9 mouse cellular contexts compared by ENCODE assay signal in the genomic region with DNA sequence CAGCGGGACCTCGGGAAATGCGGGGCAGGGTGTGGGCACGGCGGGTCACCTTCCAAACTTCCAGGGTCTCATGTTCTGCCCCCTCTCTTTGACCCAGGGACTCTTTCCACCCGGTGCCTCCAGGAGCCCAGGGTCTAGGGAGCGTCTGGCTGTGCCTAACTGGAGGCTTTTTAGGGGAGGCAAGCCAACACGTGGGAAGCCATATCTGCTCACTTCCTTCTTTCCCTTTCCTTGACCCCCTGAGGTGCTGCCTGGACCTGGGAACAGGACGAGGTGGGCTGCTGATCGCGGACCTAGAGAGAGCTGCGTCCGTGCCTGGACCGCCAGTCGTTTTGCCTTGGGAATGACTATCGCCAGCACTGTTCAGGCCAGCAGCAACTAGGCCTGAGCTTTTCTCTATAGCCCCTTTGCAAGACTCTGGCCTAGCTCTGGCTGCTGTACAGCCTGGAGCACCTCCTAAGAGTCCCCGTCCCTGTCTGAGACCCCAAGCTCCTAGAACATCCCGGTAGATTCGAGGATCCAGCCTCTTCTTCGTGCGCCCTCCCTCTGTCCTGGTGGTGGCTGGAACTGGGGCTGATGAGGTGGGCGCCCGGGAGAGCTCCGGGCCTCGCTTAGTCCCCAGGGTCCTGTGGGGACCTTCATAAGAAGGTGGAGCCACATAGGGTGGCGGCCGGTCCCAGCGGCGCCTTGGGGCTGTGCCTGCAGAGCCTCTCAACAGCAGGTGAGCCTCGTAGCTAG. TPM values are rescaled to one million over a fixed set of nuclear protein-coding genes. Genes with fewer than 3 reads are reported as not detected.
DNase-seq lines count a peak whose midpoint lies in the region; ATAC-seq and TF ChIP-seq lines count a peak whose summit lies in the region.
"Had no signal": no experiment of that assay in that cellular context is flagged by ENCODE, and none has a peak within 500 bp of the region (broad histone marks: within the 10 kb centered on the region; RNA-seq: fewer than 3 reads in every experiment).

No protein-coding gene starts in this region.

- ATAC-seq in forebrain, embryonic 14.5 days = no peak
- ATAC-seq in liver, embryonic 14.5 days (ENCODE audit: insufficient read depth) = peak; percentile 12; the same call in 1 of the 2 replicates

- H3K9ac ChIP-seq in forebrain, embryonic 14.5 days (ENCODE audit: low read length) = no peak overlapping the region
- H3K9ac ChIP-seq in liver, embryonic 14.5 days (replicated peaks) = no peak overlapping the region

- peaks cover 88% of the 10 kb centered on the region for H3K27me3 ChIP-seq in E14TG2a.4 (ENCODE audit: insufficient read depth, low read length)
- H3K27me3 ChIP-seq in forebrain, embryonic 14.5 days (replicated peaks; ENCODE audit: control insufficient read depth, insufficient read depth, low read length) = peaks cover 95% of the 10 kb centered on the region
- H3K27me3 ChIP-seq in liver, embryonic 14.5 days (ENCODE audit: control insufficient read depth, insufficient read depth, low read length) = peaks cover 87% of the 10 kb centered on the region

- no peak for TF ChIP-seq EP300 in liver, embryonic 14.5 days (IDR thresholded peaks at IDR 0.05; ENCODE audit: low read depth)

- peak; percentile 13 for DNase-seq in gastrocnemius, postnatal 10 days
- no peak for DNase-seq in gastrocnemius, postnatal 14 days
- DNase-seq in forebrain, embryonic 14.5 days (ENCODE audit: low spot score) = no peak
- DNase-seq in liver, embryonic 14.5 days (ENCODE audit: low read depth in 3 of 3, low spot score in 3 of 3) = no peak
- no peak for DNase-seq in urinary bladder, postnatal 10 days (ENCODE audit: low spot score)
- DNase-seq in cerebellum, postnatal 14 days = no peak
- DNase-seq in adrenal gland, postnatal 14 days = no peak

- no peak overlapping the region for H3K27ac ChIP-seq in forebrain, embryonic 14.5 days (ENCODE audit: low read depth, low read length)
- no peak overlapping the region for H3K27ac ChIP-seq in liver, embryonic 14.5 days

- peaks cover 56% of the 10 kb centered on the region for H3K4me1 ChIP-seq in E14TG2a.4 (replicated peaks; ENCODE audit: low read depth, low read length)
- peaks cover 6% of the 10 kb centered on the region; the same call in 1 of the 2 replicates for H3K4me1 ChIP-seq in forebrain, embryonic 14.5 days (ENCODE audit: control insufficient read depth, insufficient read depth, low read length)
- no peaks in the 10 kb centered on the region; a peak in 1 of 4 replicates for H3K4me1 ChIP-seq in liver, embryonic 14.5 days (replicated peaks; ENCODE audit: control insufficient read depth in 2 of 2, insufficient read depth in 2 of 2, low read length in 1 of 2)

- H3K4me2 ChIP-seq in forebrain, embryonic 14.5 days (ENCODE audit: low read length) = peak overlapping the region; percentile 76; the same call in 1 of the 2 replicates
- H3K4me2 ChIP-seq in liver, embryonic 14.5 days (ENCODE audit: low read depth) = peak overlapping the region; percentile 46

- TF ChIP-seq CTCF in E14TG2a.4 (conservative IDR thresholded peaks at IDR 0.05; ENCODE audit: low read length) = no peak
- no peak; the same call in 1 of the 2 replicates for TF ChIP-seq CTCF in liver, embryonic 14.5 days (IDR thresholded peaks at IDR 0.05; ENCODE audit: low read depth)

- H3K4me3 ChIP-seq in E14TG2a.4 (replicated peaks; ENCODE audit: low read length) = peak overlapping the region; percentile 72
- peak overlapping the region; percentile 37 for H3K4me3 ChIP-seq in forebrain, embryonic 14.5 days (ENCODE audit: low read depth, low read length)
- peak overlapping the region in 1 of 2 experiments; percentile 31; a peak in 1 of 4 replicates for H3K4me3 ChIP-seq in liver, embryonic 14.5 days (ENCODE audit: insufficient read depth in 1 of 2, low read depth in 2 of 2, low read length in 2 of 2)

- H3K9me3 ChIP-seq in E14TG2a.4 (ENCODE audit: low read length) = no peaks in the 10 kb centered on the region
- no peaks in the 10 kb centered on the region for H3K9me3 ChIP-seq in forebrain, embryonic 14.5 days (replicated peaks; ENCODE audit: control insufficient read depth, low read length)
- no peaks in the 10 kb centered on the region for H3K9me3 ChIP-seq in liver, embryonic 14.5 days (ENCODE audit: control insufficient read depth, low read length)

- 2% methylated on average over 30 of the region's 30 CpGs for WGBS in forebrain, embryonic 14.5 days
- 12% methylated on average over 30 of the region's 30 CpGs for WGBS in liver, embryonic 14.5 days (ENCODE audit: insufficient replicate concordance)

- intact Hi-C loops in gastrocnemius, postnatal 14 days (cut with DNase I; ENCODE audit: low total_unique reads) = no loop called here

- H3K36me3 ChIP-seq in E14TG2a.4 (ENCODE audit: insufficient read depth, low read length) = peaks cover 7% of the 10 kb centered on the region
- H3K36me3 ChIP-seq in forebrain, embryonic 14.5 days (ENCODE audit: control insufficient read depth, insufficient read depth, low read length) = 0 out of 2 replicates have a peak, but pooled peaks cover 3% of the 10 kb centered on the region
- H3K36me3 ChIP-seq in liver, embryonic 14.5 days (replicated peaks; ENCODE audit: control insufficient read depth, insufficient read depth, low read depth) = peaks cover 5% of the 10 kb centered on the region

RNA-seq across cellular contexts. Expression of a gene that starts 3.0 kb away (rescaled TPM):
- total RNA-seq in gastrocnemius, postnatal 10 days (2021) = 1 to 10 TPM; 2.2 to 2.7 TPM
- total RNA-seq in gastrocnemius, postnatal 14 days (2021) = 1 to 10 TPM; 1.6 to 2.7 TPM
- polyA plus RNA-seq in forebrain, embryonic 14.5 days (2014; fragmentation: Nextera tagmentation; extraction: Ambion mirVana) = 0.33 and 0.57 TPM in 2 replicates
- polyA plus RNA-seq in liver, embryonic 14.5 days (2012; rRNA removed) = 0.03 and 0.04 TPM in 2 replicates
- polyA plus RNA-seq in liver, embryonic 14.5 days (2014; fragmentation: Nextera tagmentation; extraction: Ambion mirVana) = not detected in 2 replicates
- 0.11 TPM in 1 of 2 replicates, not detected in the other for total RNA-seq in adrenal gland, postnatal 14 days (2021)

RNA-seq across cellular contexts. Expression of a gene that starts 16.6 kb away (rescaled TPM):
- total RNA-seq in gastrocnemius, postnatal 10 days (2021) = not detected
- total RNA-seq in gastrocnemius, postnatal 14 days (2021) = under 1 TPM in 1 of 2 experiments, not detected in 1; 0.10 TPM
- 0.56 TPM in 1 of 2 replicates, not detected in the other for polyA plus RNA-seq in forebrain, embryonic 14.5 days (2014; fragmentation: Nextera tagmentation; extraction: Ambion mirVana)
- not detected in 2 replicates for polyA plus RNA-seq in liver, embryonic 14.5 days (2012; rRNA removed)
- not detected in 2 replicates for polyA plus RNA-seq in liver, embryonic 14.5 days (2014; fragmentation: Nextera tagmentation; extraction: Ambion mirVana)
- not detected in 2 replicates for total RNA-seq in adrenal gland, postnatal 14 days (2021)
- total RNA-seq: hematopoietic stem cell, adult 5-6 weeks had no signal

RNA-seq across cellular contexts. Expression of a gene that starts 25.1 kb away (rescaled TPM):
- total RNA-seq in gastrocnemius, postnatal 10 days (2021) = 10 to 100 TPM; 35.8 to 36.6 TPM
- 10 to 100 TPM; 36.6 to 42.0 TPM for total RNA-seq in gastrocnemius, postnatal 14 days (2021)
- 82.1 and 87.3 TPM in 2 replicates for polyA plus RNA-seq in forebrain, embryonic 14.5 days (2014; fragmentation: Nextera tagmentation; extraction: Ambion mirVana)
- polyA plus RNA-seq in liver, embryonic 14.5 days (2012; rRNA removed) = 77.4 and 83.3 TPM in 2 replicates
- 78.3 and 85.3 TPM in 2 replicates for polyA plus RNA-seq in liver, embryonic 14.5 days (2014; fragmentation: Nextera tagmentation; extraction: Ambion mirVana)
- 59.1 and 62.5 TPM in 2 replicates for total RNA-seq in adrenal gland, postnatal 14 days (2021)

RNA-seq across cellular contexts. Expression of a gene that starts 28.3 kb away (rescaled TPM):
- total RNA-seq in gastrocnemius, postnatal 10 days (2021) = 1 to 10 TPM; 1.3 to 1.5 TPM
- 1 to 10 TPM in 1 of 2 experiments, under 1 TPM in 1; 0.78 to 1.5 TPM for total RNA-seq in gastrocnemius, postnatal 14 days (2021)
- polyA plus RNA-seq in forebrain, embryonic 14.5 days (2014; fragmentation: Nextera tagmentation; extraction: Ambion mirVana) = not detected in 2 replicates
- polyA plus RNA-seq in liver, embryonic 14.5 days (2012; rRNA removed) = 0.03 TPM in 2 replicates
- not detected in 2 replicates for polyA plus RNA-seq in liver, embryonic 14.5 days (2014; fragmentation: Nextera tagmentation; extraction: Ambion mirVana)
- 0.48 and 0.79 TPM in 2 replicates for total RNA-seq in adrenal gland, postnatal 14 days (2021)

RNA-seq across cellular contexts. Expression of a gene that starts 43.2 kb away (rescaled TPM):
- 10 to 100 TPM; 21.2 to 24.2 TPM for total RNA-seq in gastrocnemius, postnatal 10 days (2021)
- total RNA-seq in gastrocnemius, postnatal 14 days (2021) = 10 to 100 TPM; 14.6 to 15.8 TPM
- 31.7 and 41.4 TPM in 2 replicates for polyA plus RNA-seq in forebrain, embryonic 14.5 days (2014; fragmentation: Nextera tagmentation; extraction: Ambion mirVana)
- 16.4 and 18.1 TPM in 2 replicates for polyA plus RNA-seq in liver, embryonic 14.5 days (2012; rRNA removed)
- 6.6 and 7.9 TPM in 2 replicates for polyA plus RNA-seq in liver, embryonic 14.5 days (2014; fragmentation: Nextera tagmentation; extraction: Ambion mirVana)
- total RNA-seq in adrenal gland, postnatal 14 days (2021) = 98.5 and 104 TPM in 2 replicates
